Mouse (Mus musculus) regulatory T cell (primary cell): ENCODE data around the gene Smim27.

ENCODE experiments used
- in situ Hi-C: fragments of 300-600 bp; cut with MboI, MseI; formaldehyde crosslinking; loops from one replicate; pipeline ENCODE4 v1.15.1; 2025; ENCODE audit warnings: high pct_unique_total_duplicates

Gene Smim27

GRCm38 (mm10) chr4:40269430-40270032 lies at the start of gene Smim27, which contains the start of gene Topors:
Smim27 (plus strand) TSS chr4:40269579.
Topors (minus strand) TSS chr4:40269850.
- in situ Hi-C loops = loop anchor here (10.0 to 25.0 kb wide), 3 partner anchors 435 to 1468 kb away; partner anchors contain the start of genes Aptx and Arid3c

- in situ Hi-C loops = no loop called here
These were observed 48.9 kb upstream of the Smim27 start for GRCm38 (mm10) chr4:40220437-40220836.

GRCm38 (mm10) chr4:40221004-40221760 lies 48.2 kb upstream of the Smim27 start:
- in situ Hi-C loops = no loop called here

- in situ Hi-C loops = no loop called here
These were observed 47.3 kb upstream of the Smim27 start for GRCm38 (mm10) chr4:40221876-40222585.

- in situ Hi-C loops = no loop called here
These were observed 43.3 kb upstream of the Smim27 start for GRCm38 (mm10) chr4:40226095-40226494.

- in situ Hi-C loops = no loop called here
These were observed 42.2 kb upstream of the Smim27 start for GRCm38 (mm10) chr4:40227131-40227530.

GRCm38 (mm10) chr4:40227886-40228285 lies 41.5 kb upstream of the Smim27 start:
- in situ Hi-C loops = no loop called here

- in situ Hi-C loops = loop anchor here (5.0 kb wide), 1 partner anchor 53 kb away; no protein-coding TSS in a partner anchor
These were observed 39.7 kb upstream of the Smim27 start for GRCm38 (mm10) chr4:40229723-40230122.

- in situ Hi-C loops = loop anchor here (5.0 kb wide), 1 partner anchor 49 kb away; no protein-coding TSS in a partner anchor
These were observed 36.2 kb upstream of the Smim27 start for GRCm38 (mm10) chr4:40233062-40233664.

- in situ Hi-C loops = loop anchor here (5.0 kb wide), 1 partner anchor 48 kb away; no protein-coding TSS in a partner anchor
These were observed 35.1 kb upstream of the Smim27 start for GRCm38 (mm10) chr4:40234256-40234655.

GRCm38 (mm10) chr4:40236829-40237228 lies 32.5 kb upstream of the Smim27 start:
- in situ Hi-C loops = no loop called here

- in situ Hi-C loops = no loop called here
These were observed 30.6 kb upstream of the Smim27 start for GRCm38 (mm10) chr4:40238483-40239408.

GRCm38 (mm10) chr4:40239409-40240271 lies 29.7 kb upstream of the Smim27 start, which contains the start of gene Ddx58:
Ddx58 (minus strand) TSS chr4:40239828.
- in situ Hi-C loops = no loop called here

GRCm38 (mm10) chr4:40240272-40240744 lies 29.1 kb upstream of the Smim27 start:
- in situ Hi-C loops = no loop called here

GRCm38 (mm10) chr4:40241928-40242327 lies 27.5 kb upstream of the Smim27 start:
- in situ Hi-C loops = no loop called here

- in situ Hi-C loops = no loop called here
These were observed 26.4 kb upstream of the Smim27 start for GRCm38 (mm10) chr4:40243006-40243405.

GRCm38 (mm10) chr4:40244035-40244434 lies 25.3 kb upstream of the Smim27 start:
- in situ Hi-C loops = no loop called here

GRCm38 (mm10) chr4:40250984-40251383 lies 18.4 kb upstream of the Smim27 start:
- in situ Hi-C loops = loop anchor here (25.0 kb wide), 2 partner anchors 961 to 1486 kb away; partner anchors contain the start of gene Arid3c

- in situ Hi-C loops = loop anchor here (25.0 kb wide), 2 partner anchors 959 to 1484 kb away; partner anchors contain the start of gene Arid3c
These were observed 15.6 kb upstream of the Smim27 start for GRCm38 (mm10) chr4:40253766-40254165.
